Mouse (Mus musculus): ENCODE data around the gene Evx1. TPM values are rescaled to one million over a fixed set of nuclear protein-coding genes. Genes with fewer than 3 reads are reported as not detected.

Evx1 gene
- total and polyA plus RNA-seq, 2 experiments from 2014 or later: not detected

DNA sequence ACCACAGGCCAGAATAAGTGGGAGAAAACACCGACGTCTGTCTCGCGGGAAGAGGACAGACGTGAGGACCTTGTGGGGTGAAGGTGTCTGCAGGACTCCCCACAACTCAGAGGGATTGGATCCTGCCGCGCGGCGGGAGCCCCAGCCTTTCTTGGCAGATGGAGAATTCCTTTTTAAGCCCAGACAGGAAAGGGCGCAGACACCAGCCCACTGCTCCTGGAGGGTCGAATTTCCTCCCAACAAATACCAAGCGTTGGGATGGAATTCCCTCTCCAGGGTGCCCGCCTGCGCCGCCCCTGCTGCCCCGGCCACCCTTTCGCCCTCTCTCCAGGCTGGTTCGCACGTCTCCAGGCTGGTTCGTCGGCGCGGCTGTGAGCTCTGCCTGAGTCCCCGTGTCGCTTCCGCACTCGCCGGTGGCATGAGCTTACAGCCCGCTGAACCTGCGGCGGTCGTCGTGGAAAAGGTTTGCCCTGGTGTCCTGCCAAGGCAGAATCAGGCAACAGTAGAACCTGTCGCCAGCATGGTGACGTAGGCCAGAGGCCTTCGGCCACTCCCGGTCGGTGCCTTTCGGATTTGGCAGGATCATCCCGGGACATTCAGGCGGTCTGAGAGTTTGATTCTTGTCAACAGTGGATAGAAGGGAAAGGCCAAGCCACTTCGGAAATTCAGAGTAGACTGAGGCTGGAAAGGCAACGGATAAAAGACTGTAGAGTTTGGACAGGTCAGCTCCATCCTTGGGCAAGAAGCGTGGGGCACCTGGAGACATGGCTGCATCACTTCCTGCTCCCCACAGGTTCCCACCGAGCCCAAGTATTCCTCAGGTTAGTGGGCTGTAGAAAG, 22.1 kb upstream of the Evx1 start:
- H3K4me3 ChIP-seq (ENCODE audit: low read depth, low read length): no peak overlapping the region
- H3K4me2 ChIP-seq (ENCODE audit: low read depth): peak overlapping the region; percentile 9
- no peak for TF ChIP-seq CTCF (IDR thresholded peaks at IDR 0.05; ENCODE audit: low read depth)
- H3K4me1 ChIP-seq (ENCODE audit: insufficient read depth): no peaks in the 10 kb centered on the region
- no peak for DNase-seq
- WGBS: 3% methylated on average over 45 of the region's 45 CpGs
- H3K36me3 ChIP-seq (ENCODE audit: insufficient read depth): no peaks in the 10 kb centered on the region
- H3K27me3 ChIP-seq (ENCODE audit: insufficient read depth, low read length): peaks cover 70% of the 10 kb centered on the region
- H3K9me3 ChIP-seq (ENCODE audit: low read length): no peaks in the 10 kb centered on the region
- H3K27ac ChIP-seq (ENCODE audit: low read depth, low read length): no peak overlapping the region
- ATAC-seq: no peak
- H3K9ac ChIP-seq: no peak overlapping the region

DNA sequence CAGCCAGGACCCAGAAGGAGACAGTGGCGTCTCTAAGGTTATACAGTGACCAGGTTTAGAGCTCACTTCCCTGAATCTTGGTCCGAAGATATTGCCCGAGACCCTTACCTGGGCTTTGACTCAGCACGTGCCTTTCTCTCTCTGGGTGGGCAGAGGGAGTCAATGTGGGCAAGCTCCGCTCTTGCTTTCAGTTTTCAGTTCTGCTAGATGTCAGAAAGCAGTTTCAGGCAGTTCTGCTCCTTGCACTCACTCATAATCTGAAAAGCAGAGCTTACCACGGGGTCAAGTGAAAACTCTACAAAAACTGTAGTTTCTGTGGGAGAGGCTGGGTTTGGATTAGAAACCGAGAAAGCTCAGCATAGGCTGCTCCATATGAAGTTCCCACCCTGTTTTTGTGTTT, 21.0 kb upstream of the Evx1 start:
- H3K27ac ChIP-seq (ENCODE audit: low read depth, low read length): no peak overlapping the region
- no peak overlapping the region for H3K4me3 ChIP-seq (ENCODE audit: low read depth, low read length)
- H3K9ac ChIP-seq: no peak overlapping the region
- ATAC-seq (no peak), DNase-seq (no peak)
- 56% methylated on average over 7 of the region's 7 CpGs for WGBS
- peaks cover 72% of the 10 kb centered on the region for H3K27me3 ChIP-seq (ENCODE audit: insufficient read depth, low read length)
- no peaks in the 10 kb centered on the region for H3K36me3 ChIP-seq (ENCODE audit: insufficient read depth)
- TF ChIP-seq CTCF (IDR thresholded peaks at IDR 0.05; ENCODE audit: low read depth): no peak
- H3K4me1 ChIP-seq (ENCODE audit: insufficient read depth): no peaks in the 10 kb centered on the region
- H3K9me3 ChIP-seq (ENCODE audit: low read length): no peaks in the 10 kb centered on the region
- H3K4me2 ChIP-seq (ENCODE audit: low read depth): no peak overlapping the region

DNA sequence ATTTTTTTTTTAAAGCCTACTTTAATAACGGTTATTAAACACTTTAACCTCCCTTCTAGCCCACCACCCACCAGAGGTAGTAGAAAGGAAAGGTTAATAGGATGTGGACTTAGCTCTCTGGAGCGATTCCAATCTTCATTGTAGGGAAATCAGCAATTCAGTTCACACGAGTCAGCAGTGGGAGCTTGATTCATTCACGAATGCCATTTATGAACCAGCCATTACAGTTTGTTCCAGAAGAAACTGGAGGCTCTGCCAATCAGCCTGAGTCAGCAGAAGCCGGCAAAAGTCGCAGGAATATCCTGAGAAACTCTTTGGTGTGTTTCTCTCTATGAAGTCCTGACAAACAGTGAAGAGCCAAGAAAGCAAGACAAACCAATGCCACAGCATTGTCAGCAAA, 18.7 kb upstream of the Evx1 start:
- ATAC-seq (no peak), DNase-seq (no peak)
- TF ChIP-seq CTCF (IDR thresholded peaks at IDR 0.05; ENCODE audit: low read depth): no peak
- Histone ChIP-seq H3K27ac (ENCODE audit: low read depth, low read length) (no peak overlapping the region), H3K36me3 (ENCODE audit: insufficient read depth) (no peaks in the 10 kb centered on the region), H3K27me3 (ENCODE audit: insufficient read depth, low read length) (peaks cover 81% of the 10 kb centered on the region), H3K9me3 (ENCODE audit: low read length) (no peaks in the 10 kb centered on the region), H3K9ac (no peak overlapping the region), H3K4me3 (ENCODE audit: low read depth, low read length) (no peak overlapping the region), H3K4me2 (ENCODE audit: low read depth) (no peak overlapping the region), H3K4me1 (ENCODE audit: insufficient read depth) (no peaks in the 10 kb centered on the region)
- 56% methylated on average over 6 of the region's 6 CpGs for WGBS

DNA sequence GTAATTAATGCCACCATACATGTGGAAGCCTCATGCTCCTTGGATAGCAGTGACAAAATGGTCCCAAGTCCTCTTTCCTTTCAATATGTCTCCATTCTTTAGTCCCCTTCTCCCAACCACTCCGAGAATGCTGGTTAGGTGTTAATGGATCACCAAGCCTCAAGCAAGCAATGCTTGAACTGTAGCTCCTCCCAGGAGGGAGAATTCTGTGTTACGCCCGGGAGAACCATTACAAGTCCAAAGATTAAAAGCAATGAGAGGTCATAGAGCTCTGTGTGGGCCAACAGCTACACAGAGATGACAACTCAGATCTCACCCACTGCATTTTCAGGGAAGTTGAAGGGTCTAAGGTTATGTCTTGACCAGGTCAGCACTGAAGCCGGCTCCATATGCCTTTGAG, 14.8 kb upstream of the Evx1 start:
- no peak overlapping the region for H3K4me3 ChIP-seq (ENCODE audit: low read depth, low read length)
- H3K4me2 ChIP-seq (ENCODE audit: low read depth): no peak overlapping the region
- H3K36me3 ChIP-seq (ENCODE audit: insufficient read depth): no peaks in the 10 kb centered on the region
- ATAC-seq (no peak), DNase-seq (no peak)
- H3K9ac ChIP-seq: no peak overlapping the region
- H3K9me3 ChIP-seq (ENCODE audit: low read length): no peaks in the 10 kb centered on the region
- H3K27me3 ChIP-seq (ENCODE audit: insufficient read depth, low read length): peaks cover 44% of the 10 kb centered on the region
- TF ChIP-seq CTCF (IDR thresholded peaks at IDR 0.05; ENCODE audit: low read depth): no peak
- H3K27ac ChIP-seq (ENCODE audit: low read depth, low read length): no peak overlapping the region
- H3K4me1 ChIP-seq (ENCODE audit: insufficient read depth): no peaks in the 10 kb centered on the region
- WGBS: 85% methylated on average over 4 of the region's 4 CpGs

DNA sequence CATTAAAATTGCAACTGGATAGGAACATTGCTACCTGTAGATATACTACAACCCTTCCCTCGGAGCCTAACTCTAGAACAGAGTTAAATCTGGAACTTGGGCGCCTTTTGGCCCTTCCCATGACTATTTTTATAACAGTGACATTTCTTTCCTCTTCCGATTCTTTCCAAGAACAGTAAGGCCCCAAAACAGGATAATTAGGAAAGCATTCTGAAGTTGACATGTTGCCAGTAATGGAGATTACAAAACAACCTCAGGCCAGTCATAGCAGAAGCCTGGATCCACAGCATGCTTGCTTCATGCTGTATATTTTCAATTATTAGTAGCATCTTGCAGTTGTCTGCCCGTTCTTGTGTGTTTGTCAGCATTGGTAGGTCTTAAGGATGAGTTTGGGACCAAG, 12.5 kb upstream of the Evx1 start:
- no peak overlapping the region for H3K27ac ChIP-seq (ENCODE audit: low read depth, low read length)
- 77% methylated on average over 4 of the region's 4 CpGs for WGBS
- no peaks in the 10 kb centered on the region for H3K36me3 ChIP-seq (ENCODE audit: insufficient read depth)
- ATAC-seq: no peak
- H3K4me2 ChIP-seq (ENCODE audit: low read depth): no peak overlapping the region
- peaks cover 38% of the 10 kb centered on the region for H3K27me3 ChIP-seq (ENCODE audit: insufficient read depth, low read length)
- H3K9ac ChIP-seq: no peak overlapping the region
- TF ChIP-seq CTCF (IDR thresholded peaks at IDR 0.05; ENCODE audit: low read depth): no peak
- H3K4me1 ChIP-seq (ENCODE audit: insufficient read depth): no peaks in the 10 kb centered on the region
- H3K4me3 ChIP-seq (ENCODE audit: low read depth, low read length): no peak overlapping the region
- H3K9me3 ChIP-seq (ENCODE audit: low read length): no peaks in the 10 kb centered on the region
- no peak for DNase-seq

DNA sequence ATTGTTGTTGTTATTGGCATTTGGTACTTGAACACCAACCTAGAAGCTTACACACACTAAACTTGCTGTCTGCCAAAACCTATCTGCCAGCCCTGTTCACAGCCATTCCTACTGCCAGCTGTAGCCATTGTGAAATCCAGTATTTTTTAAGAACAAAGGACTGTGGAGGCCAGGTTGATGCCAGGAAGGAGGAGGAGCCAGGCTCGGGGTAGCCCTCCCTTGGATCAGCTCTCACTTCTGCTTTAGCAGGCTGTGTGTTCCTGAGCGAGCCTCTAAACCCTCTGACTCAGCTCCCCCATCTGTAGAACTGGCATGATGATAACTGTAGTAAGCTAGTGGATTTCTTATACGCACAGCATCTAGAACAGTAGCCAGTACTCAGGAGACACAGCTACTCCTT, 9.9 kb upstream of the Evx1 start:
- Histone ChIP-seq H3K4me1 (ENCODE audit: insufficient read depth) (no peaks in the 10 kb centered on the region), H3K36me3 (ENCODE audit: insufficient read depth) (no peaks in the 10 kb centered on the region), H3K9ac (no peak overlapping the region), H3K27ac (ENCODE audit: low read depth, low read length) (no peak overlapping the region), H3K9me3 (ENCODE audit: low read length) (no peaks in the 10 kb centered on the region), H3K4me2 (ENCODE audit: low read depth) (no peak overlapping the region), H3K4me3 (ENCODE audit: low read depth, low read length) (no peak overlapping the region), H3K27me3 (ENCODE audit: insufficient read depth, low read length) (peaks cover 44% of the 10 kb centered on the region)
- DNase-seq: no peak
- no peak for TF ChIP-seq CTCF (IDR thresholded peaks at IDR 0.05; ENCODE audit: low read depth)
- WGBS: 46% methylated on average over 3 of the region's 3 CpGs
- ATAC-seq: no peak

DNA sequence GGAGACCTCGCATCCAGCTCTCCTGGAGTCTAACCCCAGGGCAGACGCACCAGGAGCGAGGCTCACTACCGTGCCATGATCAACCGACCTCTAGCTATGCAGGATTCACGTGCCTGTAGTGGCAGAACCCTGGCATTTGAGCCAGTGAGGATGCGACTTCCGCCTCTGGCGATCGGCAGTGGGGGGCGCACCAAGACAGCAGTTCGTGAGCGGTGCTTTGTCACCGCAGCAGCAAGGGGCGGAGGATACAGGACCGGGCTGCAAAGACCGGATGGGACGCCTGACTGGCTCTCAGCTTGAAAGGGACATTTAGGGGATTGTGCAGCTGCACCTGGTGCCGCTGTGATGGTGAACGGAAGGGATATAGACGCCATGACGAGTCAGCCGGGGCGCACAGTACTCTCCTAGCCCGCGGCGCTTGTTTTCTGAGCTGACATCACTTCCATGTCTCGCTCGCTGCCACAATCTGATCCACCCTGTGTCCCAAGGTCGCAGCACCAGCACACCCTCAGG, 7.4 kb upstream of the Evx1 start:
- Histone ChIP-seq H3K9ac (peak overlapping the region; percentile 34), H3K27me3 (ENCODE audit: insufficient read depth, low read length) (peaks cover 60% of the 10 kb centered on the region), H3K4me3 (ENCODE audit: low read depth, low read length) (peak overlapping the region; percentile 41), H3K9me3 (ENCODE audit: low read length) (no peaks in the 10 kb centered on the region), H3K4me2 (ENCODE audit: low read depth) (peak overlapping the region; percentile 51), H3K36me3 (ENCODE audit: insufficient read depth) (no peaks in the 10 kb centered on the region), H3K27ac (ENCODE audit: low read depth, low read length) (no peak overlapping the region), H3K4me1 (ENCODE audit: insufficient read depth) (no peaks in the 10 kb centered on the region)
- ATAC-seq: peak; percentile 89
- peak; percentile 83 for TF ChIP-seq CTCF (IDR thresholded peaks at IDR 0.05; ENCODE audit: low read depth)
- under 1% methylated on average over 30 of the region's 30 CpGs for WGBS
- DNase-seq: peak; percentile 76
